Mouse (Mus musculus): ENCODE data around the gene Zfp61. TPM values are rescaled to one million over a fixed set of nuclear protein-coding genes. Genes with fewer than 3 reads are reported as not detected.
A peak's percentile ranks its signal among the peaks of the same experiment; 100 is the strongest.

Gene Zfp61
- 41.4 and 42.1 TPM in 2 replicates for polyA plus RNA-seq (2015; fragmentation: Nextera tagmentation; extraction: Ambion mirVana)

DNA sequence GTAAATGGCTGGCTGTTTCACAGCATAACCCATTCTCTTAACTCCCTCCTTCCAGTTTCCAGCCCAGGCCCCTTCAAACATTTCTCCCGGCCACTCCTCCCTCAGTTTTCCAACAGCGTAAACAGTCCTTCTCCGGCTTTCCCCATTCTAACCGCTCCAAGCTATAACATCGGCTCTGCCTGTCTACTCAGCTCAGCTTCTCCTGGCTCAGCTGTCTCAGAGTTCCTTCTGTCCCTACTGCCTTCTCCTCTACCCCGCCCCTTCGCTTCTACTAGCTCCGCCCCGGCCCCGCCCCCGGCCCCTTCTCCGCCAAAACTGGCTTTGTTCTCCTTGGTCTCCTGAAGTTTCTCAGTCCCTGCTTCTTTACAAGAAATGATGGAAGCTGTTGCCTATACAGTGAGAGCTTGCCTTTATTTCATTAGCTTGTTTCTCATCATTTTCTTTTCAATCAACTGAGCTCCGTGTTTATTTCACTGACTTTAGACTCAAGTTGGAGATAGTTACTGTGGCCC is at the start of gene Zfp61:
TSS of gene Zfp61 (minus strand) at position 462 of the 512 bp plus-strand sequence.
- WGBS: 3% methylated on average over 13 of the region's 13 CpGs
- Histone ChIP-seq H3K27me3 (replicated peaks; ENCODE audit: control insufficient read depth, insufficient read depth, low read length) (no peaks in the 10 kb centered on the region), H3K36me3 (ENCODE audit: control insufficient read depth, insufficient read depth, low read length) (peaks cover 30% of the 10 kb centered on the region), H3K9me3 (ENCODE audit: control insufficient read depth, low read length) (no peaks in the 10 kb centered on the region), H3K4me3 (ENCODE audit: low read length) (peak within 1 kb of the TSS; percentile 79), H3K27ac (ENCODE audit: low read depth, low read length) (peak within 1 kb of the TSS; percentile 72; the same call in 1 of the 2 replicates), H3K4me2 (ENCODE audit: low read length) (peak within 1 kb of the TSS; percentile 92), H3K4me1 (ENCODE audit: control insufficient read depth, insufficient read depth, low read depth, low read length) (peaks cover 19% of the 10 kb centered on the region), H3K9ac (ENCODE audit: low read depth, low read length) (no peak within 1 kb of the TSS; the same call in 1 of the 2 replicates)
- peak; percentile 40 for ATAC-seq

DNA sequence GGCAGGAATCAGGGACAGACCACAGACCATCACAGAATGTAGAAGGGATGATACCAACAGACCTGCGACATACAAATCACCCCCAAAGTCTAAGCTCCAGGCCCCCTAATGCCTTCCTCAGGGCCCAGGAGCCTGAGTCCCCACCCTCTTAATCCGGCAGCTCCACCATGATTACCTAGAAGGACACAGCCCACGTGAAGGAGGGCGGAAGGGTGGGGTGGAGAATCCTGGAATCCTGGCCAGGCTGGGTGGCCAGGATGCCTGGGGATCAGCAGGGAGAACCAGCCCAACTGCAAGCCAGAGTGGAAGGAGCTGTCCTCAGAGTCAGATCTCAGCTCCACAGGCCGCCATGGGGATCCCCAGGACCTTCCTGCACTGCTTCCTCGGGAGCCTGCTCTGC is 47.9 kb upstream of the Zfp61 start, which contains the start of gene Lypd5:
TSS of gene Lypd5 (plus strand) at position 301 of the 400 bp plus-strand sequence.
- Histone ChIP-seq H3K4me3 (ENCODE audit: low read length) (no peak within 1 kb of the TSS), H3K9me3 (ENCODE audit: control insufficient read depth, low read length) (no peaks in the 10 kb centered on the region), H3K27ac (ENCODE audit: low read depth, low read length) (no peak within 1 kb of the TSS), H3K27me3 (replicated peaks; ENCODE audit: control insufficient read depth, insufficient read depth, low read length) (no peaks in the 10 kb centered on the region), H3K4me1 (ENCODE audit: control insufficient read depth, insufficient read depth, low read depth, low read length) (no peaks in the 10 kb centered on the region), H3K4me2 (ENCODE audit: low read length) (no peak within 1 kb of the TSS), H3K9ac (ENCODE audit: low read depth, low read length) (no peak within 1 kb of the TSS), H3K36me3 (ENCODE audit: control insufficient read depth, insufficient read depth, low read length) (no peaks in the 10 kb centered on the region)
- 45% methylated on average over 6 of the region's 6 CpGs for WGBS
- ATAC-seq: no peak

DNA sequence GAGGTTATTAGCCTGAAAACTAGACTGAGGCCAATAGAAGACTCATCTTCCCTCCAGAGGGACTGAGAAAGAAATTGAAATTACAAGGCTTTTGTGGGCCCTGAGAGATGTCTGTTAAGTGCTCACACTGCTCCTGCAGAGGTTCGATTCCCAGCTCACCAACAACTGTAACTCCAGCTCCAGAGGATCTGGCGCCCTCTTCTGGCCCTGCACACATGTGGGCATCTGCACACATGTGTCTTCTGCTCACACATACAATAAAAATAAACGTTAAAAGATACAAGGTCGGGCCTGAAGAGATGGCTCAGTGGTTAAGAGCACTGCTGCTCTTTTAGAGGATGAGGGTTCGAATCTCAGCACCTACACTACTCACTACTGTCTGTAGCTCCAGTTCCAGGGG is 45.4 kb upstream of the Zfp61 start:
- ATAC-seq: no peak
- Histone ChIP-seq H3K4me3 (ENCODE audit: low read length) (no peak overlapping the region), H3K4me1 (ENCODE audit: control insufficient read depth, insufficient read depth, low read depth, low read length) (no peaks in the 10 kb centered on the region), H3K9ac (ENCODE audit: low read depth, low read length) (no peak overlapping the region), H3K27ac (ENCODE audit: low read depth, low read length) (no peak overlapping the region), H3K27me3 (replicated peaks; ENCODE audit: control insufficient read depth, insufficient read depth, low read length) (no peaks in the 10 kb centered on the region), H3K9me3 (ENCODE audit: control insufficient read depth, low read length) (no peaks in the 10 kb centered on the region), H3K36me3 (ENCODE audit: control insufficient read depth, insufficient read depth, low read length) (no peaks in the 10 kb centered on the region), H3K4me2 (ENCODE audit: low read length) (no peak overlapping the region)
- WGBS: 71% methylated on average over 5 of the region's 5 CpGs

DNA sequence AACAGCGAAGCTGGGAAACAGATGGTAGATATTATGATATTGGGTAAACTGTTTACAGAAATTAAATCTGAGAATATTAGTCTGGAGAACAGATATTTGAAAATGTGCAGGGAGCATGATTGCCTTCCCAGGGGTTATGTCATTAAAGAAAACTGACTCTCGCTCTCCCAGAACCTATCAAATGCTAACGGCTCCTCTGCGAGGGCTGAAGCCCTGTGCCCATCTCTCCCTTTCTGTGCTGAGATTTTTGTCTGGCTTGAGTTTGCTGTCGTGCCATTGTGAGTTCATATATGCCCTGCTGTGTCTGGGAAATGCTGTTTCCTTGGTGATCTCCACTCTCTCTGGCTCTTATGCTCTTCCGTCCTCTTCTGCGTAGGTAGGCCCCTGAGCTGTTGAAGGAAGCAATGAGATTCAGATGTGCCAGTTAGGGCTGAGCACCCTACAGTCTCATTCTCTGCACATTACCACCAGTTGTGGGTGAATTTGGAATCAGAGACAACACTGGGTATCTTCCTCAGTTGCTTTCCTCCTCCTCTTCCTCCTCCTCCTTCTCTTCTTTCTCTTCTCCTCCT is 42.8 kb upstream of the Zfp61 start:
- H3K27me3 ChIP-seq (replicated peaks; ENCODE audit: control insufficient read depth, insufficient read depth, low read length): no peaks in the 10 kb centered on the region
- no peak overlapping the region for H3K4me3 ChIP-seq (ENCODE audit: low read length)
- H3K27ac ChIP-seq (ENCODE audit: low read depth, low read length): no peak overlapping the region
- H3K9ac ChIP-seq (ENCODE audit: low read depth, low read length): no peak overlapping the region
- WGBS: 56% methylated on average over 7 of the region's 7 CpGs
- H3K4me2 ChIP-seq (ENCODE audit: low read length): no peak overlapping the region
- H3K4me1 ChIP-seq (ENCODE audit: control insufficient read depth, insufficient read depth, low read depth, low read length): no peaks in the 10 kb centered on the region
- peak; percentile 63; the same call in 1 of the 2 replicates for ATAC-seq
- no peaks in the 10 kb centered on the region for H3K36me3 ChIP-seq (ENCODE audit: control insufficient read depth, insufficient read depth, low read length)
- no peaks in the 10 kb centered on the region for H3K9me3 ChIP-seq (ENCODE audit: control insufficient read depth, low read length)

DNA sequence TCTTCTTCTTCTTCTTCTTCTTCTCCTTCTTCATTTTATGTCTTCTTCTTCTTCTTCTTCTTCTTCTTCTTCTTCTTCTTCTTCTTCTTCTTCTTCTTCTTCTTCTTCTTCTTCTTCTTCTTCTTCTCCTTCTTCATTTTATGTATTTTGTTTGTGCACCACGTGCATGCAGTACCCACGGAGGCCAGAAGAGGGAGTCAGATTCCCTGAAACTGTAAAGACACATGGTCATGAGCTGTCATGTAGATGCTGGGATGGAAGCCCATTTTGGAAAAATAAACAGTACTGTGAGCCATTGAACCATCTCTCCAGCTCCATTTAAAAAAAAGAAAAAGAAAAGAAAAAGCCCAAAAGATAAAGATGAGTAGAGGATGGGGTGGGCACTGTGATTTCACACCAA is 37.2 kb upstream of the Zfp61 start:
- peaks cover 2% of the 10 kb centered on the region for H3K9me3 ChIP-seq (ENCODE audit: control insufficient read depth, low read length)
- no peak overlapping the region for H3K4me3 ChIP-seq (ENCODE audit: low read length)
- H3K4me1 ChIP-seq (ENCODE audit: control insufficient read depth, insufficient read depth, low read depth, low read length): no peaks in the 10 kb centered on the region
- H3K36me3 ChIP-seq (ENCODE audit: control insufficient read depth, insufficient read depth, low read length): no peaks in the 10 kb centered on the region
- no peak overlapping the region for H3K27ac ChIP-seq (ENCODE audit: low read depth, low read length)
- peaks cover 1% of the 10 kb centered on the region; the same call in 1 of the 2 replicates for H3K27me3 ChIP-seq (replicated peaks; ENCODE audit: control insufficient read depth, insufficient read depth, low read length)
- H3K9ac ChIP-seq (ENCODE audit: low read depth, low read length): no peak overlapping the region
- H3K4me2 ChIP-seq (ENCODE audit: low read length): no peak overlapping the region
- no peak for ATAC-seq
- 34% methylated on average over 2 of the region's 2 CpGs for WGBS

DNA sequence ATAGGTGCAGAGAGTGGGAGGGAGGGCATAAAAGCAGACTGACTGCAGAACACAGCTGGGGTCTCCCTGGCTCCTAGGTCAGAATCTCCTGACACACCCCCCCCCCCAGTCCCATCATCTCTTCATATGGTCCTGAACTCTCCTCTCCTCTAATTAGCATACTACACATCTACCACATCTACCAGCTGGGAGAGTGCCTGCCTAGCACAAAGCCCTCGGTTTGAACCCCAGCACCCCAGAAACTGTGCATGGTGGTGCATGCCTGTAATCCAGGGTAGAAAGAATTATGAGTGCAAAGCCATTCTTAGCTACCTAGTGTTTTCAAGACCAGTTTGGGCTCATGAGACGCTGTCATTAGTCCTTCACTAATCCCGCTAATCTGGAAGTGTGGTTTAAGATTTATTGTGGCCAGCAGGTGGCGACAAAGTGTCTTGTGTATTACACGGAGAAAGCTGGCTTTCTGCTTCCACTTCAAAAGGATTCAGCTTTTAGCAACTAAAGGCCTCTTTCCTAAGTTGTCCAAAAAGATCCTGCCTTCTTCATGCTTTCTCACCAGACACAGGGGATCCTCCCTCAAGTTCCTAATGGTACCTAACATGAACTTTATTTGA is 34.8 kb upstream of the Zfp61 start:
- Histone ChIP-seq H3K27ac (ENCODE audit: low read depth, low read length) (no peak overlapping the region), H3K9me3 (ENCODE audit: control insufficient read depth, low read length) (peaks cover 5% of the 10 kb centered on the region), H3K4me2 (ENCODE audit: low read length) (no peak overlapping the region), H3K4me3 (ENCODE audit: low read length) (no peak overlapping the region), H3K27me3 (replicated peaks; ENCODE audit: control insufficient read depth, insufficient read depth, low read length) (peaks cover 3% of the 10 kb centered on the region; the same call in 1 of the 2 replicates), H3K9ac (ENCODE audit: low read depth, low read length) (no peak overlapping the region), H3K36me3 (ENCODE audit: control insufficient read depth, insufficient read depth, low read length) (no peaks in the 10 kb centered on the region), H3K4me1 (ENCODE audit: control insufficient read depth, insufficient read depth, low read depth, low read length) (no peaks in the 10 kb centered on the region)
- WGBS: 17% methylated on average over 5 of the region's 5 CpGs
- peak; percentile 63; the same call in 1 of the 2 replicates for ATAC-seq

DNA sequence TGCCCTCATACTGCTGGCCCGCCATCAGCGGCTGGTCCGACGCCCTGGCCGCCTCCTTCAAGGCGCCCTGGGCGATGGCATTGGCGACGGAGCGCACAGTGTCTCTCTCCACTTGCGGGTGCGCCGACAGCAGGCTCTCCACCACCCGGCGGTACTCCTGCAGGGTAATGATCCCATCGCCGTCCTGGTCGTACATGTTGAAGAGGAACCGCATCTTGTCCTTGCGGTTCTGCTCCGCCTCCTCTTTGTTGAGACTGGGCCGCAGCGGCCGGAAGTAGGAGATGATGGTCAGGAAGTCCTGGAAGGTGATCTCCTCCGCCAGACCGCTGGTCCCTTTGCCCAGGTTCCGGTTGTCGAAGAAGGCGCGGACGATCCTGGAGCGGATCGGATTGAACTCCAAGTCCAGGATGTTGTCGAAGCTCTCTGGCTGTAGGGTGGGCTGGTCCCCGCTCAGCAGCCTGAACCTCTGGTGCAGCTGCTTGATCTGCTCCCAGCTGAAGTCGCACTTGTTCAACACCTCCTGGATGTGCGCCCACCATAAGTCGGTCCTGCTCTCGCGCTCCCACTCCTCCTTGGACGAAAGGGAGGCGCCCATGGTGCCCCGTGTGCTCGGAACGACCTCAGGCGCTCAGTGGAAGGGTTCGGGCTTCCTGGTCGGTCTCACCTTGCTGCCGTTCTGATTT is 32.4 kb upstream of the Zfp61 start, which contains the start of gene Tescl:
TSS of gene Tescl (minus strand) at position 633 of the 683 bp plus-strand sequence.
- Histone ChIP-seq H3K36me3 (ENCODE audit: control insufficient read depth, insufficient read depth, low read length) (no peaks in the 10 kb centered on the region), H3K27ac (ENCODE audit: low read depth, low read length) (no peak within 1 kb of the TSS), H3K27me3 (replicated peaks; ENCODE audit: control insufficient read depth, insufficient read depth, low read length) (peaks cover 3% of the 10 kb centered on the region; the same call in 1 of the 2 replicates), H3K4me2 (ENCODE audit: low read length) (0 out of 2 replicates have a peak within 1 kb of the TSS, but pooled peaks have one; percentile 20), H3K9me3 (ENCODE audit: control insufficient read depth, low read length) (peaks cover 5% of the 10 kb centered on the region), H3K9ac (ENCODE audit: low read depth, low read length) (no peak within 1 kb of the TSS), H3K4me1 (ENCODE audit: control insufficient read depth, insufficient read depth, low read depth, low read length) (no peaks in the 10 kb centered on the region), H3K4me3 (ENCODE audit: low read length) (peak within 1 kb of the TSS; percentile 6)
- WGBS: 50% methylated on average over 49 of the region's 49 CpGs
- no peak for ATAC-seq

DNA sequence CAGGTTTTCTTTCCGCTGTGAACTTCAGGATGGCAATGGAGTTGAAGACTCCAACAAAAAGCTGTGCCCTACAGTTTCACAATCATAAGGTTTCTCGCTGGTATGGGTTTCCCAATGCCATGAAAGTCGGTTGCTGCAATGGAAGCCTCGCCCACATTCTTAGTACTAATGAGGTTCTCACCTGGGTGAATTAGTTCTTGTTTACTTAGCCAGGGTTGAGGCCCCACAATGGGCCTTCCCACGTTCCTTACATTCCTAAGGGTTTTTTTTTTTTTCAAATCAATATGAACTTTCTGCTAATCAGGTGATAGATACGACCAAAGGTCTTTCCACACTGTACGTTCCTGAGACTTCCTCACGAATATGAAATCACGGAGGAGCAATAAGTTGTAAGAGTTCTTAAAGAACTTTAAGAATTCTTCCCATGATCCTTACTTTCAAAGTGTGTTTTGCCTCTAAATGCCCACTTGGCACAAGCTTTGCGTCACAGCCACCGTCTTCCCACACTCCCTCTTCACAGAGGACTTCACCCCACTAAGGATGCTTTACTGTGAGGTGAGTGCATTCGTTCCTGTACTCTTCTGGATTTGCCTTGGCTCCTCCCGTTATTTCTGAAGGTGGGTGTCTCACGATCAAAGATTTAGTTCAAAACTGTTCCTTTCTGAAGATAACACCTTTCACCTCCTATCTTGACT is 26.4 kb upstream of the Zfp61 start:
- Histone ChIP-seq H3K27ac (ENCODE audit: low read depth, low read length) (no peak overlapping the region), H3K9me3 (ENCODE audit: control insufficient read depth, low read length) (peaks cover 3% of the 10 kb centered on the region), H3K4me3 (ENCODE audit: low read length) (no peak overlapping the region), H3K36me3 (ENCODE audit: control insufficient read depth, insufficient read depth, low read length) (no peaks in the 10 kb centered on the region), H3K4me1 (ENCODE audit: control insufficient read depth, insufficient read depth, low read depth, low read length) (peaks cover 5% of the 10 kb centered on the region), H3K27me3 (replicated peaks; ENCODE audit: control insufficient read depth, insufficient read depth, low read length) (no peaks in the 10 kb centered on the region), H3K9ac (ENCODE audit: low read depth, low read length) (no peak overlapping the region), H3K4me2 (ENCODE audit: low read length) (no peak overlapping the region)
- 93% methylated on average over 14 of the region's 14 CpGs for WGBS
- no peak for ATAC-seq

Data from hindbrain, embryonic 16.5 days (tissue).